Mouse (Mus musculus) adrenal gland, postnatal 10 days (tissue): ENCODE measurements around the gene Banf1. TPM values are rescaled to one million over a fixed set of nuclear protein-coding genes. Genes with fewer than 3 reads are reported as not detected.
"Not testable (repeated sequence)": the region's sequence is repeated elsewhere in the genome, so short reads cannot be mapped to it uniquely, and the experiment has no call there.

ENCODE experiments used
- DNase-seq: peaks from one replicate; pipeline ENCODE4 v3.0.0; 2021; ENCODE audit warnings: mixed read lengths
- long read RNA-seq, 2 experiments: library from polyadenylated mRNA; stranded (forward); transcript quantifications; one replicate each; pipeline ENCODE4 v2.0.0; 2021
- total RNA-seq, 2 experiments: library from RNA; stranded (reverse); gene quantifications; 2 replicates each; pipeline ENCODE4 v1.2.3; 2021

Banf1 gene
- total RNA-seq, result 100 to 1,000 TPM; 165 to 169 TPM
- long read RNA-seq, experiment 1, transcript Banf1-204 (2 exons, 743 nt), result minor isoform, 13 of 223 reads
- long read RNA-seq, experiment 1, transcript Banf1-201 (3 exons, 1,261 nt), result major isoform, 127 of 223 reads
- long read RNA-seq, experiment 1, transcript Banf1-202 (3 exons, 758 nt), result minor isoform, 6 of 223 reads
- long read RNA-seq, experiment 1, partial matches to known transcripts, result 52 of 223 reads
- long read RNA-seq, experiment 1, other reads (novel, unspliced or antisense), result 25 of 223 reads
- long read RNA-seq, experiment 2, transcript Banf1-201 (3 exons, 1,261 nt), result major isoform, 110 of 196 reads
- long read RNA-seq, experiment 2, transcript Banf1-204 (2 exons, 743 nt), result minor isoform, 5 of 196 reads
- long read RNA-seq, experiment 2, transcript Banf1-202 (3 exons, 758 nt), result minor isoform, 6 of 196 reads
- long read RNA-seq, experiment 2, partial matches to known transcripts, result 59 of 196 reads
- long read RNA-seq, experiment 2, other reads (novel, unspliced or antisense), result 16 of 196 reads

- DNase-seq, result no peak
Measured at GRCm38 (mm10) chr19:5367053-5367359, at the start of gene Banf1. TSS of gene Banf1 (minus strand) at chr19:5367168.

GRCm38 (mm10) chr19:5414534-5414957 lies 47.6 kb upstream of the Banf1 start:
- no peak for DNase-seq

GRCm38 (mm10) chr19:5413840-5414239 lies 46.9 kb upstream of the Banf1 start:
- no peak for DNase-seq

GRCm38 (mm10) chr19:5411961-5412360 lies 45.0 kb upstream of the Banf1 start:
- DNase-seq, result no peak

DNA sequence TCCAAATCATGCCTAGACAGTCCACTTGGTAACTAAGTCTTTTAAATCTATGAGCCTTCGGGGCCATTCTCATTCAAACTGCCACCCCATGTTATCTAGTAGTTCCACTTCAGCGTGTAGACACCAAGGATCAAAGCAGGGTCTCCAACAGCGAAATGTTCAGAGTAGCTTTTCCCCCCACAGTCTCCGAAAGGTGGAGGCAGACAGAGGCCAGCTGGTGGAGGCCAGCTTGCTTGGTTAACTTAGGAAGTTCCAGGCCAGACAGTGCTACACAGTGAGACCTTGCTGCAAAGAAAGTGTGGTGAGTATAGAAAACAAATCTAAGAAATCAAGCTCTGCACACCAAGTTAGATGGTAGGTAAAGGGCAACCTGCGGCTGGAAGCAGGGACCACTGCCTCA lies 43.7 kb upstream of the Banf1 start:
- DNase-seq, result no peak

DNA sequence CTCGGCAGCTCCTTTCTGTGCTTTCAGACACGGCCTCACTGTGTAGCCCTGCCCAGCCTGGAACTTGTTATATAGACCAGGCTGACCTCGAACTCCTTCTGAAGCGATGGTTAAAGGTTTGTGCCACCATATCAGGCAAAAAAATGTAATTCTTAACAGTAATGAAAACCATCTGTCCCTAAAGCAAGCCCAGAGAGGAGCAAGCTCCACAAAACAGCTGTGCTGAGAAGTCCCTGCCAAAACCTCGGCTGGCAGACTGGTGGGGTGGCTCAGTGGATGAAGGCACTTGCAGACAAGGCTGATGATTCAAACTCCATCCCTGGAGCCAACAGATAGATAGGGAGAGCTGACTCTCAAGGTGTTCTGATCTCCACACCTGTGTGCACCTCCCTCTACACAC lies 42.1 kb upstream of the Banf1 start:
- DNase-seq, result no peak

GRCm38 (mm10) chr19:5408057-5409001 lies 41.4 kb upstream of the Banf1 start:
- DNase-seq, result peak; percentile 60

DNA sequence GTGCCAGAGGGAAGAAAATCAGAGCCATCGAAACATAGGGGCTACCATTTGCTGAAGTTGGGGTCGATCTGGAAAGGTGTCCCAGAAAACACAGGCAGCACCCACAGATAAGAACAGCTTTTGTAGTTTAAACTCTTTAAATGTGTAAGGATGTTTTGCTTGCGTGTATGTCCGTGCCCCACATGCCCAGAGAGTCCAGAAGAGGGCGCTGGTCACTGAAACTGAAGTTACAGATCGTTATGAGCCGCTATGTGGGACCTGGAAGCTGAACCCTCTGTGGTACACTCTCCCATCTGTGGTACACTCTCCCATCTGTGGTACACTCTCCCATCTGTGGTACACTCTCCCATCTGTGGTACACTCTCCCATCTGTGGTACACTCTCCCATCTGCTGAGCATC lies 40.2 kb upstream of the Banf1 start:
- peak; percentile 73 for DNase-seq

DNA sequence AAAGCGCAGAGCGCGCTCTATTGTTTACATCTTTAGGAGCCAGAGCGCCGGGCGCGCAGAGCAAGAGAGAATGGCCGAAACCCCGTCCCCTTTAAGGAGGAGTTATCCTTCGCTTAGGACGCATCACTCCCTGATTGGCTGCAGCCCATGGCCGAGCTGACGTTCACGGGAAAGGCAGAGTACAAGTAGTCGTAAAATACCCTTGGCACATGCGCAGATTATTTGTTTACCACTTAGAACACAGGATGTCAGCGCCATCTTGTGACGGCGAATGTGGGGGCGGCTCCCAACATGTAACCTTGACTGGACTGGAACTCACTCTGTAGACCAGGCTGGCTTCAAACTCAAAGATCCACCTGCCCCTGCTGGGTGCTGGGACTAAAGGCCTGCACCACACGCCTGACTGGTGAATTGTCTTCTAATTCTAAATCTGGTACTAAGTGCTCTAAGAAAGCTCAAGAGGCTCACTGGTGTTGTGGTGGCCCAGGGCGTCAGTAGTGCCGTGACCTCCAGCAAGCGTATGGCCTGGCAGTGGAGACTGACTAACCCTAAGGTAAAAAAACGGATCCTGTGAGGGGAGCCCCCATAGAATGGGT lies 39.7 kb upstream of the Banf1 start:
- peak; percentile 55 for DNase-seq

GRCm38 (mm10) chr19:5405924-5406323 lies 39.0 kb upstream of the Banf1 start:
- no peak for DNase-seq

DNA sequence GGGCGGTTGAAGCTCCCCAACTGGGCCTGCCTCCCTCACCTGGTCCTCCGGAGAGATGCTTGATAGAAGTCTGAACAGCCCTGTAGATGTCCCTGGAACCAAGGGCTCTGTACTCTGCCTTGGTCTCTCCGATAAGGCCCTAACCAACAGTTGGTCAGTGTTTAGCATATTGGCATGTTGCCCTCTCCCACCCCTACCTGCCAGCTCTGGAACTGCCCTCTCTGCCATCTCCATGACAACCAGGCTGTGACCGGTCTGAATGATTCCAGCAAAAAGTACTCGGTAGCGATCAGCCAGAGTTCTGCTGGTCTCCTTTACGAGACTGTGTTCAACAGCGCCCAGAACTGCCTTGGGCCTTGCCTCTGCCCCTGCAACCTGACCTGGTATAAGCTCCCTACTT lies 35.3 kb upstream of the Banf1 start, which contains the start of gene Tsga10ip:
TSS of gene Tsga10ip (minus strand) at position 234 of the 400 bp plus-strand sequence.
- no peak for DNase-seq

- not testable (repeated sequence) for DNase-seq
Measured at GRCm38 (mm10) chr19:5401073-5401472, 34.1 kb upstream of the Banf1 start.

- no peak for DNase-seq
Measured at GRCm38 (mm10) chr19:5395371-5395770, 28.4 kb upstream of the Banf1 start.

GRCm38 (mm10) chr19:5394168-5394567 lies 27.2 kb upstream of the Banf1 start:
- DNase-seq, result no peak

GRCm38 (mm10) chr19:5392892-5393291 lies 25.9 kb upstream of the Banf1 start:
- DNase-seq, result peak; percentile 92

- no peak for DNase-seq
Measured at GRCm38 (mm10) chr19:5390416-5390815, 23.4 kb upstream of the Banf1 start.

GRCm38 (mm10) chr19:5389647-5390046 lies 22.7 kb upstream of the Banf1 start:
- peak; percentile 56 for DNase-seq

- DNase-seq, result peak; percentile 97
Measured at GRCm38 (mm10) chr19:5388588-5389242, 21.7 kb upstream of the Banf1 start, which contains the start of gene Sart1. TSS of gene Sart1 (minus strand) at chr19:5388703.

GRCm38 (mm10) chr19:5388011-5388441 lies 21.1 kb upstream of the Banf1 start:
- DNase-seq, result peak; percentile 56

DNA sequence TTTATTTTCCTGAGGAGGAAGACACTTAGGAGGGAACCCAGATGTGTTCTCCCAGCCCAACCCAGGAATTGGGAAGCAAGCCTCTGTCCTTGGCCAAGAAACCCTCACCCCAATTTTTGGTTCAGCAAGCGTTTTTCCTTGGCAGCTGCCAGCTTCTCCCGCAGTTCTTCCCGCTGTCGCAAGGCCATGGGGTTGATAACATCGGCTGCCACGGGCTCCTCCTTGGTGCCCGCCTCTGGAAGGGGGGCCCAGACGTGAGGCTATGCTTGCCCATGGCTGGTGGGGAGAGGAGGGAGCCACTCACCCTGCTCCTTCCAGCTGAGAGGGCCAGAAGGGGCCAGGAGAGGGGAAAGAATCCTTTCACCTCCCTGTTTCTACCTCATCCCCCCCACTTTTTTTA lies 17.7 kb upstream of the Banf1 start:
- no peak for DNase-seq

- DNase-seq, result no peak
Measured at GRCm38 (mm10) chr19:5383326-5383725, 16.4 kb upstream of the Banf1 start.

DNA sequence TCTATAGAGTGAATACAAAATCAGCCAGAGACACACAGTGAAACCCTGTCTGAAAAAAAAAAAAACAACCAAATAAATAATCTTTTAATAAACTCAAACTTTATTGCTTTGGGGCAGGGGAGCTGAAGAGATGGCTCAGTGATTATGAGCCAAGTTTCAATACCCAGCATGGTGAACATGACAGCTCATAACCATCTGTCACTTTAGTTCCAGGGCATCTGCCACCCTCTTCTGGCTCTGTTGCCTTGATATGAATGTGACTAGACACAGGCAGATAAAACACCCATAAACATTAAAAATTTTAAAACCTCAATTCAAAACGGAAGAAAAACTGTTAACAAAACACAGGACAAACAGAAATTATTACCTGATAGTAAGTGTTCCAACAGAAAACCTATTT lies 10.5 kb upstream of the Banf1 start:
- no peak for DNase-seq
